In the genomic region with DNA sequence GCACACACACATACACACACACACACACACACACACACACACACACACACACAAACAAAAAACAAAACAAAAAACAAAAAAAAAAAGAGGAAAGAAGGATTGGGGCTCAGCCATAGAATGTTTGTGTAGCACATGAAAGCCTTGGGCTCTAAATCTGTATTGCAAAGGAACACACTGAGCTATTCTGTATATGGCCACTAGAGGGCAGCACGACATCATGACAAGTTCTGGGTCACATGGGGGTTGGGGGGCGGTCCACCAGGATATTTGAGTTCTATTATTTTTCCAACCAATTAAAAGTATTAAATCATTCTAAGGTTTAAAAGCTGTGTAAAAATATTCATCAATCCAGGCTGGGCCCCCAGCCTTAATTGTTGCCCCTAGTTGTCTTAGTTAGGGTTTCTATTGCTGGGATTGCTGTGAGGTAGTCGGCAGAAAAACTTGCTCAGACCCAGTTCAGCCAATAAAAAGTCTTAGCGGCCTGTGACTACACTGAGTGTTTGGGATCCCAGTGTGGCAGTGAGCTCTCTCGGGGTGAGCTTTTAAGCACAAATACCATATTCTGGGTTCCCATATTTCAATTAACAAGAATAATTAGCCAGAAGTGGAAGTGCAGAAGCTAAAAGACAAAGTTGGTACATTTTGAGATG, we compare ENCODE assay signal across 8 mouse cellular contexts. TPM values are rescaled to one million over a fixed set of nuclear protein-coding genes. Genes with fewer than 3 reads are reported as not detected.
A peak's percentile ranks its signal among the peaks of the same experiment; 100 is the strongest.
DNase-seq lines count a peak whose midpoint lies in the region; ATAC-seq lines count a peak whose summit lies in the region.

No protein-coding gene starts in this region.

- no peaks in the 10 kb centered on the region for H3K9me3 ChIP-seq in forebrain, embryonic 15.5 days

- H3K4me2 ChIP-seq in forebrain, embryonic 15.5 days (replicated peaks) = no peak overlapping the region

- no peaks in the 10 kb centered on the region for H3K27me3 ChIP-seq in forebrain, embryonic 15.5 days

- no peak overlapping the region for H3K27ac ChIP-seq in forebrain, embryonic 15.5 days (replicated peaks)

- peak; percentile 81; the same call in 1 of the 2 replicates for ATAC-seq in forebrain, embryonic 15.5 days (replicated peaks)
- 0 out of 4 replicates have a peak, but pooled peaks have one; percentile 34 to 39 for ATAC-seq in hematopoietic stem cell, adult 5-6 weeks (replicated peaks in 1 of 2; ENCODE audit: insufficient read depth in 1 of 2, low FRiP score in 2 of 2, low TSS enrichment in 1 of 2, low read depth in 1 of 2, poor library complexity in 2 of 2, severe bottlenecking in 2 of 2)
- no peak for ATAC-seq in activated CD4-positive, CD25-positive, alpha-beta regulatory T cell, adult 4 months

- no peaks in the 10 kb centered on the region for H3K36me3 ChIP-seq in forebrain, embryonic 15.5 days

- WGBS in forebrain, embryonic 15.5 days = 20% methylated on average over 5 of the region's 5 CpGs

- H3K4me1 ChIP-seq in forebrain, embryonic 15.5 days = no peaks in the 10 kb centered on the region

- no peak overlapping the region for H3K4me3 ChIP-seq in forebrain, embryonic 15.5 days

- no peak overlapping the region for H3K9ac ChIP-seq in forebrain, embryonic 15.5 days (replicated peaks)

- peak; percentile 68 for DNase-seq in Muller cell, postnatal 12 days (ENCODE audit: inconsistent ontology term)
- DNase-seq in c-Kit-positive CD71-positive TER-119-negative erythroid progenitor cells, embryonic 14.5 days (ENCODE audit: low read depth) = peak; percentile 47
- peak; percentile 64 to 85 for DNase-seq in layer of hippocampus, postnatal 14 days (ENCODE audit: low spot score in 2 of 2)
- peak; percentile 92 for DNase-seq in lung, postnatal 36 days
- peak; percentile 74 for DNase-seq in right cerebral cortex, postnatal 14 days

RNA-seq across cellular contexts. Expression of a gene that starts 16.0 kb away (rescaled TPM):
- polyA plus RNA-seq in forebrain, embryonic 15.5 days (2015; fragmentation: Nextera tagmentation; extraction: Ambion mirVana) = 3.3 and 4.5 TPM in 2 replicates
- 202 and 210 TPM in 2 replicates for total RNA-seq in hematopoietic stem cell, adult 5-6 weeks (2017)
- total RNA-seq in layer of hippocampus, postnatal 14 days (2021) = 10 to 100 TPM; 13.9 to 14.1 TPM
- under 1 TPM in 1 of 2 experiments, not detected in 1; 0.12 TPM for polyA plus RNA-seq in activated CD4-positive, CD25-positive, alpha-beta regulatory T cell, adult 4 months (2017; shearing (Covaris generic))

Comparison
In these comparisons a context has a peak if more than half of its experiments do, and no peak if none do; other contexts are left out.
1. RNA of a gene that starts 16.0 kb away (total RNA-seq): 202 to 210 TPM in hematopoietic stem cell, adult 5-6 weeks; 13.9 to 14.1 TPM in layer of hippocampus, postnatal 14 days; every median in the first group is over 10 times any median in the second.
2. Peak in every context shown above with its lines, with median percentiles within 50 percentile points of each other: DNase-seq.